ENCODE assay signal across 10 mouse cellular contexts in genomic region chr9:42819247-42819646, GRCm38 (mm10).
DNase-seq lines count a peak whose midpoint lies in the region; ATAC-seq and TF ChIP-seq lines count a peak whose summit lies in the region.
"Had no signal": no experiment of that assay in that cellular context is flagged by ENCODE, and none has a peak within 500 bp of the region (broad histone marks: within the 10 kb centered on the region; RNA-seq: fewer than 3 reads in every experiment).

No protein-coding gene starts in this region.

- TF ChIP-seq POLR2A in lung, adult 2 months (IDR thresholded peaks at IDR 0.05; ENCODE audit: borderline replicate concordance, extremely low read depth, low read depth, low read length), result no peak

- DNase-seq in heart, postnatal 14 days, result peak; percentile 11 to 38
- DNase-seq in heart, adult 11 months, result no peak
- DNase-seq in lung, postnatal 0 days (ENCODE audit: low spot score), result peak; percentile 11
- DNase-seq in lung, adult 2 months, result no peak
- peak; percentile 54 for DNase-seq in R1 (ENCODE audit: low read depth, low spot score)
- DNase-seq in cerebellum, adult 18-20 months, result no peak

- H3K36me3 ChIP-seq in lung, postnatal 0 days (ENCODE audit: insufficient read depth, low read length), result no peaks in the 10 kb centered on the region
- no peaks in the 10 kb centered on the region for H3K36me3 ChIP-seq in hindbrain, embryonic 13.5 days
- no peaks in the 10 kb centered on the region for H3K36me3 ChIP-seq in forebrain, embryonic 15.5 days
- H3K36me3 ChIP-seq: heart, embryonic 13.5 days had no signal

- no peak overlapping the region for H3K4me2 ChIP-seq in lung, postnatal 0 days (replicated peaks; ENCODE audit: low read depth, low read length)
- H3K4me2 ChIP-seq in hindbrain, embryonic 13.5 days, result no peak overlapping the region
- H3K4me2 ChIP-seq in forebrain, embryonic 15.5 days (replicated peaks), result no peak overlapping the region
- H3K4me2 ChIP-seq: heart, embryonic 13.5 days had no signal

- no peaks in the 10 kb centered on the region for H3K9me3 ChIP-seq in lung, postnatal 0 days (ENCODE audit: low read length)
- H3K9me3 ChIP-seq in hindbrain, embryonic 13.5 days, result no peaks in the 10 kb centered on the region
- H3K9me3 ChIP-seq in forebrain, embryonic 15.5 days, result no peaks in the 10 kb centered on the region
- H3K9me3 ChIP-seq: heart, embryonic 13.5 days had no signal

- ATAC-seq in lung, postnatal 0 days, result no peak
- 0 out of 2 replicates have a peak, but pooled peaks have one; percentile 10 for ATAC-seq in hindbrain, embryonic 13.5 days (ENCODE audit: low FRiP score)
- ATAC-seq in forebrain, embryonic 15.5 days (replicated peaks), result no peak
- ATAC-seq: CD4-positive, CD25-positive, alpha-beta regulatory T cell, adult 4 months had no signal

- no peak for TF ChIP-seq CTCF in lung, postnatal 0 days (IDR thresholded peaks at IDR 0.05)
- no peak for TF ChIP-seq CTCF in lung, adult 2 months (IDR thresholded peaks at IDR 0.05; ENCODE audit: insufficient read depth, low read length)

- no peak overlapping the region for H3K27ac ChIP-seq in lung, postnatal 0 days (ENCODE audit: low read length)
- peak overlapping the region; percentile 12; the same call in 1 of the 2 replicates for H3K27ac ChIP-seq in hindbrain, embryonic 13.5 days
- no peak overlapping the region for H3K27ac ChIP-seq in forebrain, embryonic 15.5 days (replicated peaks)
- H3K27ac ChIP-seq: heart, embryonic 13.5 days had no signal

- no peak overlapping the region for H3K9ac ChIP-seq in lung, postnatal 0 days (replicated peaks; ENCODE audit: low read depth)
- no peak overlapping the region for H3K9ac ChIP-seq in hindbrain, embryonic 13.5 days
- no peak overlapping the region for H3K9ac ChIP-seq in forebrain, embryonic 15.5 days (replicated peaks)
- H3K9ac ChIP-seq: heart, embryonic 13.5 days had no signal

- H3K4me1 ChIP-seq in lung, postnatal 0 days (ENCODE audit: insufficient read depth, low read depth, low read length), result no peaks in the 10 kb centered on the region
- H3K4me1 ChIP-seq in lung, adult 2 months (ENCODE audit: control insufficient read depth, insufficient read depth, low read length), result no peaks in the 10 kb centered on the region
- peaks cover 16% of the 10 kb centered on the region for H3K4me1 ChIP-seq in hindbrain, embryonic 13.5 days (replicated peaks)
- H3K4me1 ChIP-seq in forebrain, embryonic 15.5 days, result no peaks in the 10 kb centered on the region
- H3K4me1 ChIP-seq: heart, embryonic 13.5 days had no signal

- intact Hi-C loops in heart, postnatal 14 days (cut with DNase I), result no loop called here

- no peak for TF ChIP-seq EP300 in lung, postnatal 0 days (IDR thresholded peaks at IDR 0.05)

- WGBS in lung, postnatal 0 days, result 49% methylated on average over 3 of the region's 3 CpGs
- 51% methylated on average over 3 of the region's 3 CpGs for WGBS in lung, adult 2 months
- 34% methylated on average over 3 of the region's 3 CpGs for WGBS in hindbrain, embryonic 13.5 days
- WGBS in forebrain, embryonic 15.5 days, result 60% methylated on average over 3 of the region's 3 CpGs

- no peak overlapping the region for H3K4me3 ChIP-seq in lung, postnatal 0 days (ENCODE audit: low read depth, low read length)
- no peak overlapping the region for H3K4me3 ChIP-seq in lung, adult 2 months (replicated peaks; ENCODE audit: extremely low read depth, low read depth, low read length)
- no peak overlapping the region for H3K4me3 ChIP-seq in hindbrain, embryonic 13.5 days
- no peak overlapping the region for H3K4me3 ChIP-seq in forebrain, embryonic 15.5 days
- H3K4me3 ChIP-seq: heart, embryonic 13.5 days had no signal

- no peaks in the 10 kb centered on the region for H3K27me3 ChIP-seq in lung, postnatal 0 days (replicated peaks; ENCODE audit: insufficient read depth, low read length)
- no peaks in the 10 kb centered on the region for H3K27me3 ChIP-seq in hindbrain, embryonic 13.5 days
- no peaks in the 10 kb centered on the region for H3K27me3 ChIP-seq in forebrain, embryonic 15.5 days

Comparison
In these comparisons a context has a peak if more than half of its experiments do, and no peak if none do; other contexts are left out.
1. DNase-seq: peak in heart, postnatal 14 days (2 of 2), lung, postnatal 0 days (single experiment) and R1 (single experiment); none in heart, adult 11 months (single experiment), lung, adult 2 months (single experiment) and cerebellum, adult 18-20 months (0 of 2).